Comparison of ENCODE assay signal across 9 mouse cellular contexts in the genomic region with DNA sequence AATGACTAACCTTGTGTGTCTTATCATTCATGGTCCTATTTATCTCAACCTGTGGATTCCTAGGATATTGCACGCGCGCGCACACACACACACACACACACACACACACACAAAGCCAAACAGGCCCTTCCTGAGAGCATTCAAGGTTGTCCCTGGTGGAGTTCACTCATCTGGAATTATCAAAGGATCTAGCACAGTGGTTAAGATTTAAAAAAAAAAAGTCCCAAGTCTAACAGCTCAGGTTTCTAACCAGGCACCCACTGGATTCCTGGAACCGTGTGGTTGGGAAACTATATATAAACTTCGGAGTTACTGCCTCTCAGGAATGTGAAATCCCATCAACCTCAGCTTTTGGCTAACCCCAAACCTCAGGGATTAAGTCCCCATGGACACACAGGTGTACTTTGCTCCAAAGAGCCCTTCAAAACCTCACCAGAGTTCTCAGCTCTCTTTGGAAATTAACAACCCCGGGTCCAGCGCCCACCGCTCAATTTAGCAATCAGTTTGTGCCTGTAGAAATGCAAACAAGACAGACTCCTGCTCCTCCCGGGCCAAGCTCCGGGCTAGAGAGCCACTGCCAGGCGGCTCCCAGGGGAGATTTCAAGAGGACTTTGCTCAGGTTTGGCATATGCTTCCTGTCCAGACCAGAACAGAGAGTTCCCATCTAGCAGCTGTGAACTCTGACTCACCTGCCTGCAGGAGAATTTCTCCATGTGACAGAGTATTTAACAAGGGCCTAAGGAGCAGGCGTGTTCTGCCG.
A peak's percentile ranks its signal among the peaks of the same experiment; 100 is the strongest.
DNase-seq lines count a peak whose midpoint lies in the region; ATAC-seq lines count a peak whose summit lies in the region.
"Had no signal": no experiment of that assay in that cellular context is flagged by ENCODE, and none has a peak within 500 bp of the region (broad histone marks: within the 10 kb centered on the region; RNA-seq: fewer than 3 reads in every experiment).

No protein-coding gene starts in this region.

- no peak overlapping the region for H3K4me3 ChIP-seq in heart, embryonic 10.5 days
- no peak overlapping the region for H3K4me3 ChIP-seq in midbrain, embryonic 15.5 days

- H3K36me3 ChIP-seq in heart, embryonic 10.5 days: no peaks in the 10 kb centered on the region
- no peaks in the 10 kb centered on the region for H3K36me3 ChIP-seq in midbrain, embryonic 15.5 days (replicated peaks)
- H3K36me3 ChIP-seq: G1E had no signal

- H3K9ac ChIP-seq in midbrain, embryonic 15.5 days: no peak overlapping the region

- WGBS in heart, embryonic 10.5 days: 51% methylated on average over 14 of the region's 14 CpGs
- WGBS in midbrain, embryonic 15.5 days: 78% methylated on average over 14 of the region's 14 CpGs

- H3K27me3 ChIP-seq in heart, embryonic 10.5 days (ENCODE audit: insufficient read depth, poor library complexity, severe bottlenecking): no peaks in the 10 kb centered on the region
- no peaks in the 10 kb centered on the region for H3K27me3 ChIP-seq in midbrain, embryonic 15.5 days (replicated peaks)

- peak overlapping the region; percentile 56 for H3K27ac ChIP-seq in heart, embryonic 10.5 days
- H3K27ac ChIP-seq in midbrain, embryonic 15.5 days: no peak overlapping the region

- H3K4me1 ChIP-seq in heart, embryonic 10.5 days: peaks cover 28% of the 10 kb centered on the region
- H3K4me1 ChIP-seq in midbrain, embryonic 15.5 days: no peaks in the 10 kb centered on the region

- peak; percentile 15 for DNase-seq in urinary bladder, postnatal 25 days (ENCODE audit: low spot score)
- no peak for DNase-seq in urinary bladder, adult 2 months (ENCODE audit: low spot score)
- DNase-seq in heart, embryonic 10.5 days (ENCODE audit: low spot score): no peak
- DNase-seq in kidney, postnatal 25 days: peak; percentile 76 to 95
- DNase-seq in lung, postnatal 4 days: peak; percentile 27 to 59
- no peak for DNase-seq in thymus, postnatal 36 days
- no peak for DNase-seq in right cerebral cortex, postnatal 25 days

- ATAC-seq in midbrain, embryonic 15.5 days (replicated peaks): no peak

- no peaks in the 10 kb centered on the region for H3K9me3 ChIP-seq in heart, embryonic 10.5 days
- H3K9me3 ChIP-seq in midbrain, embryonic 15.5 days: no peaks in the 10 kb centered on the region
- H3K9me3 ChIP-seq: G1E had no signal

- H3K4me2 ChIP-seq in midbrain, embryonic 15.5 days: no peak overlapping the region

Comparison
In these comparisons a context has a peak if more than half of its experiments do, and no peak if none do; other contexts are left out.
1. DNase-seq: peak in urinary bladder, postnatal 25 days (single experiment), kidney, postnatal 25 days (2 of 2) and lung, postnatal 4 days (2 of 2); none in urinary bladder, adult 2 months (single experiment), heart, embryonic 10.5 days (single experiment), thymus, postnatal 36 days (0 of 2) and right cerebral cortex, postnatal 25 days (single experiment).